Mouse (Mus musculus): ENCODE measurements around the gene Ubr2. TPM values are rescaled to one million over a fixed set of nuclear protein-coding genes. Genes with fewer than 3 reads are reported as not detected.

The Ubr2 gene
- polyA plus RNA-seq, 1 experiment from 2014 or later, result 14.4 TPM

- peak overlapping the region; percentile 72 for H3K4me2 ChIP-seq (ENCODE audit: low read depth, low read length)
- H3K4me1 ChIP-seq (ENCODE audit: control insufficient read depth, insufficient read depth, low read length), result peaks cover 25% of the 10 kb centered on the region
- no peaks in the 10 kb centered on the region for H3K9me3 ChIP-seq (replicated peaks; ENCODE audit: control insufficient read depth, low read length)
- peak overlapping the region; percentile 95 for H3K9ac ChIP-seq (ENCODE audit: low read length)
- H3K27me3 ChIP-seq (ENCODE audit: control insufficient read depth, insufficient read depth, low read length), result no peaks in the 10 kb centered on the region
- H3K36me3 ChIP-seq (ENCODE audit: control insufficient read depth, insufficient read depth, low read length), result 0 out of 2 replicates have a peak, but pooled peaks cover 2% of the 10 kb centered on the region
- H3K27ac ChIP-seq (ENCODE audit: low read length), result peak overlapping the region; percentile 96
- peak overlapping the region; percentile 92 for H3K4me3 ChIP-seq (replicated peaks; ENCODE audit: low read length)
- WGBS, result 0% methylated on average over 13 of the region's 13 CpGs
- ATAC-seq (ENCODE audit: insufficient read depth, low FRiP score), result no peak
Measured at GRCm38 (mm10) chr17:47009546-47009897, 834 bp downstream of the Ubr2 start.

GRCm38 (mm10) chr17:47009016-47009415 is 1.3 kb downstream of the Ubr2 start:
- no peak for ATAC-seq (ENCODE audit: insufficient read depth, low FRiP score)
- Histone ChIP-seq H3K27me3 (ENCODE audit: control insufficient read depth, insufficient read depth, low read length) (no peaks in the 10 kb centered on the region), H3K9me3 (replicated peaks; ENCODE audit: control insufficient read depth, low read length) (no peaks in the 10 kb centered on the region), H3K4me2 (ENCODE audit: low read depth, low read length) (peak overlapping the region; percentile 72), H3K4me1 (ENCODE audit: control insufficient read depth, insufficient read depth, low read length) (peaks cover 25% of the 10 kb centered on the region), H3K4me3 (replicated peaks; ENCODE audit: low read length) (peak overlapping the region; percentile 92), H3K27ac (ENCODE audit: low read length) (peak overlapping the region; percentile 96; the same call in 1 of the 2 replicates), H3K36me3 (ENCODE audit: control insufficient read depth, insufficient read depth, low read length) (0 out of 2 replicates have a peak, but pooled peaks cover 2% of the 10 kb centered on the region), H3K9ac (ENCODE audit: low read length) (peak overlapping the region; percentile 95)
- WGBS, result 6% methylated on average over 6 of the region's 6 CpGs

DNA sequence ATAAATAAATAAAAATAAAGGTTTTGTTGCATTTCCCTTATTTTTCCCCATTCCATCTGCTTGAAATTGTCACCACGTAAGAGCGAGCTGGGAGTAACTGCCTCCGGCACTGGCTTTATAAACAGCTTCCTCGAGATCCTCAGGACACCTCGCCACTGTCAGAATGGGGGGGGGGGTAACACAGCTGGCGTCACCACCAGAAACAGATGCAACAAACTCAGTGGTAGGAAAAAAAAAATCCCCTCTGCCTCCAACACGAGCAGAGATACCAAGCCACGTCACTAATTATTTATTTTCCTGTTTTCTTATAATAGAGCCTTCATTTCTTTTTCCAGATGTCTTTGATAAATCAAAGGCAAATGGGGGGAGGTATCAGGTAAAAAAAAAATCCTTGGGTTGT is 1.9 kb downstream of the Ubr2 start:
- H3K36me3 ChIP-seq (ENCODE audit: control insufficient read depth, insufficient read depth, low read length), result 0 out of 2 replicates have a peak, but pooled peaks cover 2% of the 10 kb centered on the region
- no peaks in the 10 kb centered on the region for H3K9me3 ChIP-seq (replicated peaks; ENCODE audit: control insufficient read depth, low read length)
- H3K4me2 ChIP-seq (ENCODE audit: low read depth, low read length), result peak overlapping the region; percentile 72
- no peak overlapping the region for H3K27ac ChIP-seq (ENCODE audit: low read length)
- ATAC-seq (ENCODE audit: insufficient read depth, low FRiP score), result no peak
- peaks cover 25% of the 10 kb centered on the region for H3K4me1 ChIP-seq (ENCODE audit: control insufficient read depth, insufficient read depth, low read length)
- peak overlapping the region; percentile 92 for H3K4me3 ChIP-seq (replicated peaks; ENCODE audit: low read length)
- H3K27me3 ChIP-seq (ENCODE audit: control insufficient read depth, insufficient read depth, low read length), result no peaks in the 10 kb centered on the region
- WGBS, result 39% methylated on average over 8 of the region's 8 CpGs
- no peak overlapping the region; the same call in 1 of the 2 replicates for H3K9ac ChIP-seq (ENCODE audit: low read length)

- Histone ChIP-seq H3K27me3 (ENCODE audit: control insufficient read depth, insufficient read depth, low read length) (no peaks in the 10 kb centered on the region), H3K9me3 (replicated peaks; ENCODE audit: control insufficient read depth, low read length) (no peaks in the 10 kb centered on the region), H3K4me3 (replicated peaks; ENCODE audit: low read length) (no peak overlapping the region), H3K27ac (ENCODE audit: low read length) (no peak overlapping the region), H3K4me2 (ENCODE audit: low read depth, low read length) (no peak overlapping the region), H3K4me1 (ENCODE audit: control insufficient read depth, insufficient read depth, low read length) (peaks cover 25% of the 10 kb centered on the region), H3K36me3 (ENCODE audit: control insufficient read depth, insufficient read depth, low read length) (0 out of 2 replicates have a peak, but pooled peaks cover 2% of the 10 kb centered on the region), H3K9ac (ENCODE audit: low read length) (no peak overlapping the region)
- 78% methylated on average over 9 of the region's 9 CpGs for WGBS
- ATAC-seq (ENCODE audit: insufficient read depth, low FRiP score), result no peak
Measured at GRCm38 (mm10) chr17:47006741-47007140, 3.6 kb downstream of the Ubr2 start.

- Histone ChIP-seq H3K4me3 (replicated peaks; ENCODE audit: low read length) (no peak overlapping the region), H3K27me3 (ENCODE audit: control insufficient read depth, insufficient read depth, low read length) (no peaks in the 10 kb centered on the region), H3K4me1 (ENCODE audit: control insufficient read depth, insufficient read depth, low read length) (peaks cover 25% of the 10 kb centered on the region), H3K36me3 (ENCODE audit: control insufficient read depth, insufficient read depth, low read length) (0 out of 2 replicates have a peak, but pooled peaks cover 2% of the 10 kb centered on the region), H3K9ac (ENCODE audit: low read length) (no peak overlapping the region), H3K27ac (ENCODE audit: low read length) (no peak overlapping the region), H3K9me3 (replicated peaks; ENCODE audit: control insufficient read depth, low read length) (no peaks in the 10 kb centered on the region), H3K4me2 (ENCODE audit: low read depth, low read length) (no peak overlapping the region)
- WGBS, result 62% methylated on average over 7 of the region's 7 CpGs
- no peak for ATAC-seq (ENCODE audit: insufficient read depth, low FRiP score)
Measured at GRCm38 (mm10) chr17:47005741-47006405, 4.5 kb downstream of the Ubr2 start.

DNA sequence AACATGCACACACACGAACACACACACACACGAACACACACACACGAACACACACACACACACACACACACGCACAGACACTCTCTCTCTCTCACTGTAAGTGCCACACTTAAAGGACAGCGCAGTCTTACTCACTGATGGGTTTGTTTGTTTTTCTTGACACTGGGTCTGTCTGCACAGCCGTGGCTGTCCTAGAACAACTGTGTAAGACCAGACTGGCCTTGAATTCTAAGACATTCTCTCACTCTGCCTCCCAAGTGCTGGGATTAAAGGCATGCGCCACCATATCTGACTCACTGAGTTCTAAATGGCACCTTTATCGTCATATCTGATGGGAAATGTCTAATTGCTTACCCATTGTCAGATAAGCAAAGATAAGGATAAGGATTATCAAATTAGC is 7.1 kb downstream of the Ubr2 start:
- Histone ChIP-seq H3K4me1 (ENCODE audit: control insufficient read depth, insufficient read depth, low read length) (peaks cover 16% of the 10 kb centered on the region), H3K4me2 (ENCODE audit: low read depth, low read length) (no peak overlapping the region), H3K27ac (ENCODE audit: low read length) (no peak overlapping the region), H3K9ac (ENCODE audit: low read length) (no peak overlapping the region), H3K36me3 (ENCODE audit: control insufficient read depth, insufficient read depth, low read length) (0 out of 2 replicates have a peak, but pooled peaks cover 8% of the 10 kb centered on the region), H3K27me3 (ENCODE audit: control insufficient read depth, insufficient read depth, low read length) (no peaks in the 10 kb centered on the region), H3K9me3 (replicated peaks; ENCODE audit: control insufficient read depth, low read length) (no peaks in the 10 kb centered on the region), H3K4me3 (replicated peaks; ENCODE audit: low read length) (no peak overlapping the region)
- 65% methylated on average over 8 of the region's 8 CpGs for WGBS
- ATAC-seq (ENCODE audit: insufficient read depth, low FRiP score), result no peak

- H3K27ac ChIP-seq (ENCODE audit: low read length), result no peak overlapping the region
- ATAC-seq (ENCODE audit: insufficient read depth, low FRiP score), result no peak
- no peaks in the 10 kb centered on the region for H3K27me3 ChIP-seq (ENCODE audit: control insufficient read depth, insufficient read depth, low read length)
- H3K9me3 ChIP-seq (replicated peaks; ENCODE audit: control insufficient read depth, low read length), result no peaks in the 10 kb centered on the region
- 0 out of 2 replicates have a peak, but pooled peaks cover 8% of the 10 kb centered on the region for H3K36me3 ChIP-seq (ENCODE audit: control insufficient read depth, insufficient read depth, low read length)
- WGBS, result 89% methylated on average over 5 of the region's 5 CpGs
- peaks cover 12% of the 10 kb centered on the region for H3K4me1 ChIP-seq (ENCODE audit: control insufficient read depth, insufficient read depth, low read length)
- no peak overlapping the region for H3K4me2 ChIP-seq (ENCODE audit: low read depth, low read length)
- no peak overlapping the region for H3K9ac ChIP-seq (ENCODE audit: low read length)
- H3K4me3 ChIP-seq (replicated peaks; ENCODE audit: low read length), result no peak overlapping the region
Measured at GRCm38 (mm10) chr17:47002401-47002800, 8.0 kb downstream of the Ubr2 start.

DNA sequence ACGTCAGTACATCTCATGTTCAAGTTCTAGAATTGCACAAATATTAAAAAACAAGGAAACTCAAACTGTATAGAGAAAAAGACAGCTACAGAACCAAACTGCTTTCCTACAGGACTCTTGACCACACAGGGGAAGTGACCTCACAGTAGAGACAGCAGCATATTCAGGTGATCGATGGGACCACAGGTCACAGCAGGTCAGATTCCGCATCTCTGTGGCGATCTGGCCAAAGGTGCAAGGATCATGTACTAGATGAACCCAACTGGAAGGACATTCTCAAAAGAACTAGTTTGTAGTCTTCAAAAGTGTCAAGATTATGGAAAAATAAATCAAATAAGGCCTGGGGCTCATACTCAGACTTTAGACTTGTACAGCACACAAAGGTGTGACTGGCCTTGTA is 11.5 kb downstream of the Ubr2 start:
- Histone ChIP-seq H3K27me3 (ENCODE audit: control insufficient read depth, insufficient read depth, low read length) (no peaks in the 10 kb centered on the region), H3K9me3 (replicated peaks; ENCODE audit: control insufficient read depth, low read length) (no peaks in the 10 kb centered on the region), H3K9ac (ENCODE audit: low read length) (no peak overlapping the region), H3K4me2 (ENCODE audit: low read depth, low read length) (no peak overlapping the region), H3K4me1 (ENCODE audit: control insufficient read depth, insufficient read depth, low read length) (0 out of 2 replicates have a peak, but pooled peaks cover 3% of the 10 kb centered on the region), H3K36me3 (ENCODE audit: control insufficient read depth, insufficient read depth, low read length) (0 out of 2 replicates have a peak, but pooled peaks cover 6% of the 10 kb centered on the region), H3K27ac (ENCODE audit: low read length) (no peak overlapping the region), H3K4me3 (replicated peaks; ENCODE audit: low read length) (no peak overlapping the region)
- WGBS, result 91% methylated on average over 4 of the region's 4 CpGs
- ATAC-seq (ENCODE audit: insufficient read depth, low FRiP score), result no peak

GRCm38 (mm10) chr17:46996484-46996883 is 13.9 kb downstream of the Ubr2 start:
- H3K4me3 ChIP-seq (replicated peaks; ENCODE audit: low read length), result no peak overlapping the region
- 0 out of 2 replicates have a peak, but pooled peaks cover 3% of the 10 kb centered on the region for H3K4me1 ChIP-seq (ENCODE audit: control insufficient read depth, insufficient read depth, low read length)
- no peaks in the 10 kb centered on the region for H3K9me3 ChIP-seq (replicated peaks; ENCODE audit: control insufficient read depth, low read length)
- H3K27me3 ChIP-seq (ENCODE audit: control insufficient read depth, insufficient read depth, low read length), result no peaks in the 10 kb centered on the region
- H3K27ac ChIP-seq (ENCODE audit: low read length), result no peak overlapping the region
- 64% methylated on average over 7 of the region's 7 CpGs for WGBS
- H3K36me3 ChIP-seq (ENCODE audit: control insufficient read depth, insufficient read depth, low read length), result 0 out of 2 replicates have a peak, but pooled peaks cover 6% of the 10 kb centered on the region
- no peak overlapping the region for H3K4me2 ChIP-seq (ENCODE audit: low read depth, low read length)
- no peak overlapping the region for H3K9ac ChIP-seq (ENCODE audit: low read length)
- no peak for ATAC-seq (ENCODE audit: insufficient read depth, low FRiP score)
